ENCODE assay signal across 8 mouse cellular contexts in the genomic region with DNA sequence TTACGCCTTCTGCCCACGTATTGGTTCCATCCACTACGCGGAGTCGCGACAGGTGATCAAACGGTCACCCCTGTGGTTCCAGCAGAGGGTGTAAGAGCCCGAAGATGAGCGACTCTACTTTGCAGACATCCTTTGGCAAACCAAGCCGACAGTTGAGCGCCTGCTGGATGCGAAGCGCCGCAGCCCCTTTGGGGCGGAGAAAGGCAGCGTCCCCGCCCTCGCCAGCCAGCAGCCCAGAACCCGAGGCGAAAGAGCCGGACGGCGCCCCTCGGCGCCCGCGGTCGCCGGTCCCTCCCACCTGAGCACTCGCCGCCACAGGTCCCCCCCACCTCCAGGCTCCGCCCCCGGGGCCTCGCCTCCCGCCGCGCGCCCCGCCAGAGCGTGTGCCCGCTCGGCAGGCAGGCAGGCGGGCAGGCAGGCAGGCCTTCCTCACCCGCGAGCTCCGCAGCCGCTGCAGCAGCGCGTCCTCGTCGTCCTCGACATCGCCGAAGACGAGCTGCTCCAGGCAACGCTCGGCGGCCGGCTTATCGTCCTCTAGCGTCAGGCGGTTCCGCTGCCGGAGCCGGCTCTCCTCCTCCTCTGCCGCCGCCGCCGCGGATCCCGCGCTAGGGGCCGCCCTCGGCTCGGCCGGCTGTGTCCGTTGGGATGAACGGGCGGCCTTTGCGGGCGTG. TPM values are rescaled to one million over a fixed set of nuclear protein-coding genes. Genes with fewer than 3 reads are reported as not detected.
DNase-seq lines count a peak whose midpoint lies in the region; ATAC-seq and TF ChIP-seq lines count a peak whose summit lies in the region.

No protein-coding gene starts in this region.

- peaks cover 21% of the 10 kb centered on the region for H3K36me3 ChIP-seq in forebrain, embryonic 12.5 days (replicated peaks)
- H3K36me3 ChIP-seq in lung, embryonic 16.5 days (ENCODE audit: control insufficient read depth, insufficient read depth, low read length): peaks cover 3% of the 10 kb centered on the region

- peaks cover 36% of the 10 kb centered on the region for H3K4me1 ChIP-seq in forebrain, embryonic 12.5 days
- peaks cover 17% of the 10 kb centered on the region for H3K4me1 ChIP-seq in lung, embryonic 16.5 days (replicated peaks; ENCODE audit: control insufficient read depth, insufficient read depth, low read length)

- peak overlapping the region; percentile 97 for H3K4me3 ChIP-seq in forebrain, embryonic 12.5 days (replicated peaks)
- H3K4me3 ChIP-seq in layer of hippocampus, adult 2 months: peak overlapping the region; percentile 91
- peak overlapping the region; percentile 99 for H3K4me3 ChIP-seq in lung, embryonic 16.5 days (ENCODE audit: low read length)

- peak overlapping the region; percentile 92 for H3K9ac ChIP-seq in forebrain, embryonic 12.5 days
- H3K9ac ChIP-seq in lung, embryonic 16.5 days (ENCODE audit: low read length): peak overlapping the region; percentile 99

- H3K27me3 ChIP-seq in forebrain, embryonic 12.5 days: no peaks in the 10 kb centered on the region
- H3K27me3 ChIP-seq in lung, embryonic 16.5 days (ENCODE audit: control insufficient read depth, insufficient read depth, low read depth, low read length): no peaks in the 10 kb centered on the region

- H3K27ac ChIP-seq in forebrain, embryonic 12.5 days: peak overlapping the region; percentile 96
- peak overlapping the region; percentile 100 for H3K27ac ChIP-seq in layer of hippocampus, adult 2 months
- peak overlapping the region; percentile 97 for H3K27ac ChIP-seq in lung, embryonic 16.5 days (ENCODE audit: low read length)

- peak overlapping the region; percentile 92 for H3K4me2 ChIP-seq in forebrain, embryonic 12.5 days
- peak overlapping the region; percentile 83 for H3K4me2 ChIP-seq in lung, embryonic 16.5 days (ENCODE audit: low read depth, low read length)

- TF ChIP-seq CTCF in layer of hippocampus, adult 2 months (conservative IDR thresholded peaks at IDR 0.05): peak; percentile 38

- under 1% methylated on average over 76 of the region's 81 CpGs for WGBS in forebrain, embryonic 12.5 days
- WGBS in lung, embryonic 16.5 days: 0% methylated on average over 49 of the region's 81 CpGs

- H3K9me3 ChIP-seq in forebrain, embryonic 12.5 days: no peaks in the 10 kb centered on the region
- no peaks in the 10 kb centered on the region for H3K9me3 ChIP-seq in lung, embryonic 16.5 days (ENCODE audit: control insufficient read depth, low read length)

- DNase-seq in MEL-GATA-1-ER (ENCODE audit: extremely low read depth, low read depth): peak; percentile 50
- DNase-seq in c-Kit-positive CD71-positive TER-119-negative erythroid progenitor cells, embryonic 14.5 days (ENCODE audit: low read depth): peak; percentile 60
- DNase-seq in heart, postnatal 4 days: peak; percentile 58
- peak in 1 of 2 experiments; percentile 25 for DNase-seq in layer of hippocampus, adult 2 months (ENCODE audit: low spot score in 2 of 2)
- peak; percentile 68 for DNase-seq in ovary, postnatal 36 days (ENCODE audit: low spot score)
- peak; percentile 83 for DNase-seq in thymus, postnatal 4 days

- ATAC-seq in forebrain, embryonic 12.5 days (ENCODE audit: low FRiP score): peak; percentile 64
- peak; percentile 56 for ATAC-seq in lung, embryonic 16.5 days (ENCODE audit: low read depth)

RNA-seq across cellular contexts. Expression of a gene that starts 0.5 kb away (rescaled TPM):
- 45.0 and 46.9 TPM in 2 replicates for polyA plus RNA-seq in forebrain, embryonic 12.5 days (2016; fragmentation: Nextera tagmentation; extraction: Ambion mirVana)
- 10 to 100 TPM; 17.0 to 17.9 TPM for total RNA-seq in heart, postnatal 4 days (2021)
- total RNA-seq in layer of hippocampus, adult 2 months (2021): 10 to 100 TPM; 23.8 to 24.2 TPM
- polyA plus RNA-seq in lung, embryonic 16.5 days (2015; fragmentation: Nextera tagmentation; extraction: Ambion mirVana): 16.5 and 18.8 TPM in 2 replicates

RNA-seq across cellular contexts. Expression of a gene that starts 0.6 kb away (rescaled TPM):
- 56.6 and 58.4 TPM in 2 replicates for polyA plus RNA-seq in forebrain, embryonic 12.5 days (2016; fragmentation: Nextera tagmentation; extraction: Ambion mirVana)
- total RNA-seq in heart, postnatal 4 days (2021): 10 to 100 TPM; 35.8 to 40.0 TPM
- total RNA-seq in layer of hippocampus, adult 2 months (2021): 10 to 100 TPM; 35.4 to 42.8 TPM
- 22.6 and 24.7 TPM in 2 replicates for polyA plus RNA-seq in lung, embryonic 16.5 days (2015; fragmentation: Nextera tagmentation; extraction: Ambion mirVana)
